Mouse (Mus musculus): ENCODE results near the gene Esrp2. TPM values are rescaled to one million over a fixed set of nuclear protein-coding genes. Genes with fewer than 3 reads are reported as not detected.

Esrp2 gene
- under 1 TPM in 1 of 2 experiments, not detected in 1; 0.26 TPM for total RNA-seq (2021)
- long read RNA-seq, experiment 1, result 0 reads
- long read RNA-seq, experiment 2, result 0 reads

GRCm38 (mm10) chr8:106136156-106137130, at the start of gene Esrp2:
Esrp2 (minus strand) TSS chr8:106136974.
- DNase-seq, result no peak
- intact Hi-C loops (cut with DNase I), result no loop called here

GRCm38 (mm10) chr8:106186394-106186793, 49.6 kb upstream of the Esrp2 start:
- intact Hi-C loops (cut with DNase I), result no loop called here
- DNase-seq, result no peak

GRCm38 (mm10) chr8:106185628-106186270, 49.0 kb upstream of the Esrp2 start:
- intact Hi-C loops (cut with DNase I), result no loop called here

GRCm38 (mm10) chr8:106178428-106178827, 41.7 kb upstream of the Esrp2 start:
- intact Hi-C loops (cut with DNase I), result no loop called here

More at GRCm38 (mm10) chr8:106185628-106186270, 49.0 kb upstream of the Esrp2 start:
- peak; percentile 48 to 53 for DNase-seq

GRCm38 (mm10) chr8:106177594-106177993, 40.8 kb upstream of the Esrp2 start:
- intact Hi-C loops (cut with DNase I), result no loop called here
- DNase-seq, result no peak

More at GRCm38 (mm10) chr8:106178428-106178827, 41.7 kb upstream of the Esrp2 start:
- no peak for DNase-seq

GRCm38 (mm10) chr8:106176891-106177290, 40.1 kb upstream of the Esrp2 start:
- DNase-seq, result no peak
- intact Hi-C loops (cut with DNase I), result no loop called here

GRCm38 (mm10) chr8:106173566-106173965, 36.8 kb upstream of the Esrp2 start:
- no peak for DNase-seq
- intact Hi-C loops (cut with DNase I), result no loop called here

GRCm38 (mm10) chr8:106169934-106170480, 33.2 kb upstream of the Esrp2 start:
- DNase-seq, result no peak
- intact Hi-C loops (cut with DNase I), result loop anchor here (5.0 kb wide), 1 partner anchor 32 kb away; no protein-coding TSS in a partner anchor

GRCm38 (mm10) chr8:106169017-106169933, 32.5 kb upstream of the Esrp2 start:
- DNase-seq, result peak in 1 of 2 experiments; percentile 23
- intact Hi-C loops (cut with DNase I), result loop anchor here (5.0 kb wide), 1 partner anchor 33 kb away; no protein-coding TSS in a partner anchor

GRCm38 (mm10) chr8:106168356-106169016, 31.7 kb upstream of the Esrp2 start, which contains the start of gene Slc7a6:
Slc7a6 (plus strand) TSS chr8:106168857.
- peak; percentile 72 to 80 for DNase-seq
- intact Hi-C loops (cut with DNase I), result loop anchor here (5.0 kb wide), 1 partner anchor 34 kb away; no protein-coding TSS in a partner anchor

GRCm38 (mm10) chr8:106165460-106165859, 28.7 kb upstream of the Esrp2 start:
- peak; percentile 53 to 62 for DNase-seq
- intact Hi-C loops (cut with DNase I), result loop anchor here (5.0 kb wide), 1 partner anchor 37 kb away; no protein-coding TSS in a partner anchor

- intact Hi-C loops (cut with DNase I), result no loop called here
- no peak for DNase-seq
Observed at GRCm38 (mm10) chr8:106163251-106163650, 26.5 kb upstream of the Esrp2 start.

GRCm38 (mm10) chr8:106159876-106160275, 23.1 kb upstream of the Esrp2 start:
- DNase-seq, result no peak
- intact Hi-C loops (cut with DNase I), result no loop called here

- DNase-seq, result no peak
- intact Hi-C loops (cut with DNase I), result no loop called here
Observed at GRCm38 (mm10) chr8:106158381-106158780, 21.6 kb upstream of the Esrp2 start.

GRCm38 (mm10) chr8:106157419-106157818, 20.6 kb upstream of the Esrp2 start:
- intact Hi-C loops (cut with DNase I), result no loop called here
- no peak for DNase-seq

GRCm38 (mm10) chr8:106152876-106153275, 16.1 kb upstream of the Esrp2 start:
- intact Hi-C loops (cut with DNase I), result no loop called here
- DNase-seq, result no peak

GRCm38 (mm10) chr8:106151041-106151440, 14.3 kb upstream of the Esrp2 start:
- intact Hi-C loops (cut with DNase I), result no loop called here
- DNase-seq, result no peak

GRCm38 (mm10) chr8:106150653-106151000, 13.9 kb upstream of the Esrp2 start:
- DNase-seq, result no peak
- intact Hi-C loops (cut with DNase I), result no loop called here

All from gastrocnemius, postnatal 36 days (tissue).